Mouse (Mus musculus) frontal cortex, adult 2 months (tissue): ENCODE measurements around the gene Samd4b. TPM values are rescaled to one million over a fixed set of nuclear protein-coding genes. Genes with fewer than 3 reads are reported as not detected.

Experiments
- polyA plus RNA-seq: library from polyadenylated mRNA; depleted of rRNA; stranded (reverse); fragments of >200 nt; gene quantifications from 2 replicates; pipeline ENCODE4 v1.2.3, GENCODE M21; 2012; rRNA removed

Samd4b gene
- polyA plus RNA-seq, 1 experiment: 62.4 TPM

Other genes with a start within 250 kb of the Samd4b start
- gene Rps16, start 247.5 kb downstream of the Samd4b start, polyA plus RNA-seq: 618 and 661 TPM in 2 replicates
- gene Plekhg2, start 225.5 kb downstream of the Samd4b start, polyA plus RNA-seq: 4.3 and 6.3 TPM in 2 replicates
- 3.1 and 3.9 TPM in 2 replicates for gene Zfp36, start 217.9 kb downstream of the Samd4b start, polyA plus RNA-seq
- 32.8 and 39.2 TPM in 2 replicates for gene Med29, start 205.4 kb downstream of the Samd4b start, polyA plus RNA-seq
- gene Paf1, start 205.2 kb downstream of the Samd4b start, polyA plus RNA-seq: 149 and 182 TPM in 2 replicates
- gene Gmfg, start 160.7 kb downstream of the Samd4b start, polyA plus RNA-seq: 4.0 and 5.2 TPM in 2 replicates
- 39.9 and 40.4 TPM in 2 replicates for gene Lrfn1, start 146.2 kb downstream of the Samd4b start, polyA plus RNA-seq
- gene Ifnl2, start 87.7 kb downstream of the Samd4b start, polyA plus RNA-seq: not detected in 2 replicates
- gene Ifnl3, start 75.3 kb downstream of the Samd4b start, polyA plus RNA-seq: not detected in 2 replicates
- 0.40 TPM in 1 of 2 replicates, not detected in the other for gene Sycn, start 57.3 kb downstream of the Samd4b start, polyA plus RNA-seq
- 1.1 and 2.1 TPM in 2 replicates for gene Nccrp1, start 50.9 kb downstream of the Samd4b start, polyA plus RNA-seq
- gene Pak4, start within 50 bp of the Samd4b start, polyA plus RNA-seq: 8.7 and 8.8 TPM in 2 replicates
- gene Acp7, start 33.2 kb upstream of the Samd4b start, polyA plus RNA-seq: 1.2 and 3.9 TPM in 2 replicates
- gene Fbxo27, start 94.7 kb upstream of the Samd4b start, polyA plus RNA-seq: 28.9 and 35.7 TPM in 2 replicates
- 3.4 and 4.3 TPM in 2 replicates for gene Fbxo17, start 118.7 kb upstream of the Samd4b start, polyA plus RNA-seq
- 92.4 and 109 TPM in 2 replicates for gene Mrps12, start 143.7 kb upstream of the Samd4b start, polyA plus RNA-seq
- gene Sars2, start 143.8 kb upstream of the Samd4b start, polyA plus RNA-seq: 15.4 and 18.0 TPM in 2 replicates
- 2.2 TPM in 2 replicates for gene Ccer2, start 158.0 kb upstream of the Samd4b start, polyA plus RNA-seq
- 206 and 223 TPM in 2 replicates for gene Sirt2, start 168.6 kb upstream of the Samd4b start, polyA plus RNA-seq
- 30.1 and 34.9 TPM in 2 replicates for gene Nfkbib, start 169.4 kb upstream of the Samd4b start, polyA plus RNA-seq
- 1.7 and 2.4 TPM in 2 replicates for gene Rinl, start 190.8 kb upstream of the Samd4b start, polyA plus RNA-seq
- 391 and 418 TPM in 2 replicates for gene Hnrnpl, start 210.4 kb upstream of the Samd4b start, polyA plus RNA-seq
- gene Ech1, start 227.1 kb upstream of the Samd4b start, polyA plus RNA-seq: 93.7 and 106 TPM in 2 replicates
- 10.7 and 13.4 TPM in 2 replicates for gene Lgals4, start 235.7 kb upstream of the Samd4b start, polyA plus RNA-seq